Mouse (Mus musculus) heart, embryonic 13.5 days (tissue): ENCODE measurements around the gene Adarb2. TPM values are rescaled to one million over a fixed set of nuclear protein-coding genes. Genes with fewer than 3 reads are reported as not detected.

Source experiments
- ATAC-seq: fragments of 200-750 bp; cut with Nextera tagmentation; 2 replicates; pipeline ENCODE4 v1.8.0; 2017; ENCODE audit warnings: moderate TSS enrichment; ENCODE audit not compliant: insufficient number of reproducible peaks, low FRiP score, low TSS enrichment; ENCODE audit errors: extremely low read depth
- H3K27ac ChIP-seq: fragments of 300-500 bp; sonication (generic); replicated peaks from 2 replicates; pipeline ENCODE4 v1.5.1; 2015; ENCODE audit warnings: moderate library complexity, mild to moderate bottlenecking, inconsistent platforms
- H3K27me3 ChIP-seq: fragments of 300-500 bp; sonication (generic); replicated peaks from 2 replicates; pipeline ENCODE4 v1.6.1; 2015; ENCODE audit warnings: mild to moderate bottlenecking, inconsistent platforms
- H3K36me3 ChIP-seq: fragments of 300-500 bp; sonication (generic); 2 replicates; pipeline ENCODE4 v1.6.1; 2015; ENCODE audit warnings: mild to moderate bottlenecking, inconsistent platforms
- H3K4me1 ChIP-seq: fragments of 300-500 bp; sonication (generic); 2 replicates; pipeline ENCODE4 v1.6.1; 2015; ENCODE audit warnings: inconsistent platforms
- H3K4me2 ChIP-seq: fragments of 300-500 bp; sonication (generic); 2 replicates; pipeline ENCODE4 v1.6.1; 2015; ENCODE audit warnings: inconsistent platforms, mild to moderate bottlenecking, moderate library complexity
- H3K4me3 ChIP-seq: fragments of 300-500 bp; sonication (generic); 2 replicates; pipeline ENCODE4 v1.5.1; 2015; ENCODE audit warnings: moderate library complexity, mild to moderate bottlenecking, inconsistent platforms
- H3K9ac ChIP-seq: fragments of 300-500 bp; sonication (generic); 2 replicates; pipeline ENCODE4 v1.6.1; 2015; ENCODE audit warnings: inconsistent platforms, mild to moderate bottlenecking, moderate library complexity
- H3K9me3 ChIP-seq: fragments of 300-500 bp; sonication (generic); 2 replicates; pipeline ENCODE4 v1.6.1; 2016; ENCODE audit warnings: inconsistent platforms
- WGBS: fragments of 180-500 bp; shearing (Covaris S2); methylation state at CpG from one replicate; pipeline ENCODE4 v1.1.7; 2015; ENCODE audit warnings: mixed read lengths; 5-methylcytosine and 5-hydroxymethylcytosine counted together
- polyA plus RNA-seq: library from polyadenylated mRNA; unstranded; fragments of >200 nt; fragmentation: Nextera tagmentation; extraction: Ambion mirVana; gene quantifications from 2 replicates; pipeline ENCODE4 v1.2.1, GENCODE M21; 2015

The Adarb2 gene
- polyA plus RNA-seq, 1 experiment from 2014 or later: 0.27 TPM

DNA sequence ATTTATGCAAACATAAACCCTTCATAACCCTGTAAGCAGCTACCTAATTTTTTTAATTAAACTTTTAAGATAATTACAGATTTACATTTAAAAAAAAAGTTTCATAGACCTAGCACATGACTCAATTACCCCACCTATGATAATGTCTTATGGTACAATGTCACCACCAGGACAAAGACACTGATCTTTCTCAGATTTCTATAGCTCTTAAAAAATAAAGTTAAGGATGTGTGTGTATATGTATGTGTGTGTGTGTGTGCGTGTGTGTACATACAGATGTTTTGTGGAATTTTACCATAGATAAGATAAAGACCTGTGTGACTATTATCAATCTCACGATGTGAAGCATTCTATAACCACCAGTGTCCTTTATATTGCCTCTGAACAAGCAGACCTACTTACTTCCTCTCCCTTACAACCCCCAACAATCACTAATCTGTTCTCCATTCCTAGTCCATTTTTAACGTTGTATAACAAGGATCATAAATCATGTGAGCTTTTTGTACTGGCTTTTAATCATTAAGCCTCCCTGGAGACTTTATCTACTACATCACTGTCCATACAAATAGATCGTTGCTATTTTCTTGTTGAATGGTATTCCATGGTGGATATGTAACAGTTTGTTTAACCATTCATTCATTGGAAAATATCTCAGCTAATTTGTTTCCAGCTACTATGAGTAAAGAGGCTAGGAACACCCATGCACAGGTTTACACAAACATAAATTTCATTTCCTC lies 313.5 kb downstream of the Adarb2 start:
- H3K4me3 ChIP-seq: no peak overlapping the region
- no peaks in the 10 kb centered on the region for H3K36me3 ChIP-seq
- no peaks in the 10 kb centered on the region for H3K4me1 ChIP-seq
- H3K9ac ChIP-seq: no peak overlapping the region
- no peak overlapping the region for H3K27ac ChIP-seq
- H3K27me3 ChIP-seq: no peaks in the 10 kb centered on the region
- WGBS: 58% methylated on average over 4 of the region's 4 CpGs
- ATAC-seq: no peak
- H3K9me3 ChIP-seq: no peaks in the 10 kb centered on the region
- H3K4me2 ChIP-seq: no peak overlapping the region

DNA sequence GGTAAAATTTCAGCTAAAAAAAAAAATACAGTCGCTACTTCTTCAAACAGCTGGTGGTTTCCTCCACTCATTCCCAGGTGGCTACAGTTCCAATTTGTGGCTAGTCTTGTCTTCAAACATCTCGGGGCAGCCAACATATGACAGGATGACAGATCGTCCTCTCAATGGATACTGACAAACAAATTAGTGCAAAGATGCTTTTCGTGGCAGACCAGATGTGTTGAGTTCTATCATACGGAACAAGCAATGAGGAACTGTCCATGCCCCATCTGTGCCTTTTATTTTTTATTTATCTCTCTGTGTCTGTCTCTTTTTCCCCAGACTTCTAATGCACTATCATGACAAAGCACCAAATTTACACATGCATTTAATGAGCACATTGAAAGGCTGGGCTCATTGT lies 316.5 kb downstream of the Adarb2 start:
- H3K27ac ChIP-seq: no peak overlapping the region
- no peaks in the 10 kb centered on the region for H3K36me3 ChIP-seq
- no peaks in the 10 kb centered on the region for H3K9me3 ChIP-seq
- ATAC-seq: no peak
- 75% methylated on average over 5 of the region's 5 CpGs for WGBS
- H3K4me3 ChIP-seq: no peak overlapping the region
- no peaks in the 10 kb centered on the region for H3K4me1 ChIP-seq
- H3K27me3 ChIP-seq: no peaks in the 10 kb centered on the region
- no peak overlapping the region for H3K4me2 ChIP-seq
- no peak overlapping the region for H3K9ac ChIP-seq

DNA sequence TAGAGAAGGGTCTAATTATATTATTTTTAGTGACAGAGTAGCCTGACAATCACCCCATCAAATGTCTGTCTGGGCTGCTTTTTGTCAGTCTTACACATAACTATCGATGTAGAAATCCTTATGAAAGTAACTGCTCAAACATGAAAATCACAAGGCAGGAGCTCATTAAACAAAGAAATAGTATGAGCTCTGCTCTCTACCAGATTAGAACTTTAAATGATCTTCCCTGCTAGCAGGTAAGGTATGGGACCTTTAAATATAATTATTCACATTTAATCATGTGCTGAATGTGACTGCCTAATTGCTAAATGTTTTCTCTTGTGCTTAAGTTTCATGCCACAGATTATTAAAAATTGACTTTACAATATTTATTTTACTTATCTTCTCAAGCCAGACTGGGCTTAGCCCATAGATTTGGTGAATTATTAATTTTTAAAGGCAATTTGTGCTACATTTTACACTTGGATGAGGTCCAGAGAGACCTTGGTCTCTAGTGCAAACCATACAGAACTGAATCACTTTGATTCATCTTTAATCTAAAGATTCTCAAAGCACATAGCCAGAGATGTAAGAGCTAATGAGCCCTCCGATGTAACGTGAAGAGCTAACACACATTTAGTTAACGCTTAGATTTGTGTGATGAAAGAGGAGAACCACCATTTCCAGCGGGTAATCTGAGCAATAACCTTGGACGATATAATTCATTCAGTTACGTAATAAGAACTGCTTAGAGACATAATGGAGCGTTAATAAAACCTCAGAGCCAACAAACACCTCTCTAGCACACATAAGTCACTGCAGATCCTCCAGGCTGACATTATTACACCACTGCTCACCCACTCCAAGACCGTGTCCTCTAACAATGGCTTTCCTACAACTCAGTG lies 323.3 kb downstream of the Adarb2 start:
- H3K4me1 ChIP-seq: no peaks in the 10 kb centered on the region
- H3K9me3 ChIP-seq: no peaks in the 10 kb centered on the region
- H3K4me3 ChIP-seq: no peak overlapping the region
- 73% methylated on average over 9 of the region's 9 CpGs for WGBS
- H3K9ac ChIP-seq: no peak overlapping the region
- no peaks in the 10 kb centered on the region for H3K36me3 ChIP-seq
- ATAC-seq: no peak
- H3K27me3 ChIP-seq: no peaks in the 10 kb centered on the region
- H3K4me2 ChIP-seq: no peak overlapping the region
- no peak overlapping the region for H3K27ac ChIP-seq

GRCm38 (mm10) chr13:8534265-8535113 lies 331.8 kb downstream of the Adarb2 start:
- Histone ChIP-seq H3K27me3 (no peaks in the 10 kb centered on the region), H3K36me3 (no peaks in the 10 kb centered on the region), H3K9ac (no peak overlapping the region), H3K4me1 (no peaks in the 10 kb centered on the region), H3K4me3 (no peak overlapping the region), H3K9me3 (no peaks in the 10 kb centered on the region), H3K27ac (no peak overlapping the region), H3K4me2 (no peak overlapping the region)
- 60% methylated on average over 9 of the region's 9 CpGs for WGBS
- no peak for ATAC-seq

- Histone ChIP-seq H3K4me3 (no peak overlapping the region), H3K27me3 (no peaks in the 10 kb centered on the region), H3K4me2 (no peak overlapping the region), H3K9ac (no peak overlapping the region), H3K4me1 (no peaks in the 10 kb centered on the region), H3K9me3 (no peaks in the 10 kb centered on the region), H3K36me3 (no peaks in the 10 kb centered on the region), H3K27ac (no peak overlapping the region)
- WGBS: 72% methylated on average over 2 of the region's 2 CpGs
- ATAC-seq: no peak
These were observed 335.8 kb downstream of the Adarb2 start for GRCm38 (mm10) chr13:8538481-8538880.

GRCm38 (mm10) chr13:8538896-8539295 lies 336.2 kb downstream of the Adarb2 start:
- no peak overlapping the region for H3K4me2 ChIP-seq
- H3K27ac ChIP-seq: no peak overlapping the region
- H3K27me3 ChIP-seq: no peaks in the 10 kb centered on the region
- H3K9ac ChIP-seq: no peak overlapping the region
- H3K4me1 ChIP-seq: no peaks in the 10 kb centered on the region
- no peak for ATAC-seq
- WGBS: 81% methylated on average over 10 of the region's 10 CpGs
- no peak overlapping the region for H3K4me3 ChIP-seq
- no peaks in the 10 kb centered on the region for H3K9me3 ChIP-seq
- H3K36me3 ChIP-seq: no peaks in the 10 kb centered on the region

- 79% methylated on average over 2 of the region's 2 CpGs for WGBS
- H3K27me3 ChIP-seq: no peaks in the 10 kb centered on the region
- no peak overlapping the region for H3K9ac ChIP-seq
- no peaks in the 10 kb centered on the region for H3K4me1 ChIP-seq
- H3K9me3 ChIP-seq: no peaks in the 10 kb centered on the region
- no peaks in the 10 kb centered on the region for H3K36me3 ChIP-seq
- no peak overlapping the region for H3K4me2 ChIP-seq
- H3K4me3 ChIP-seq: no peak overlapping the region
- ATAC-seq: no peak
- H3K27ac ChIP-seq: no peak overlapping the region
These were observed 340.0 kb downstream of the Adarb2 start for GRCm38 (mm10) chr13:8542684-8543083.

DNA sequence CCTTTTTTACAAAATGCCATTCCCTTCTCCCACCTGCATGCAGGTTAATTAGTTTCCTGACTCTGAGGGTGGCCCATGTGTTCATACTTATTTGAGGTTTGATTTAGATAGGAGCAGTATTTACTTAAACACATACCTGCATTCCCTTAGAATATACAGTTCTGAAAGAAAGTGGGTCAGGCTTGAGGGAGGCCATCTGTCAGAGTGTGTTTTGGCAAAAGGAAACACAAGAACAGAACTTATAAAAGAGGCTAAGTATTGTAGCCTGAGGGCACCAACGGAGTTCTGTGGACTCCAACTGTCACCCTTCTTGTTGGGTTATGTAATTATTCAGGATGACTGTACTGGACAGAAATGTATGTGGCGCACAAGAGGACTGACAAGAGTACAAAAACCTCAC lies 349.6 kb downstream of the Adarb2 start:
- no peaks in the 10 kb centered on the region for H3K9me3 ChIP-seq
- no peak overlapping the region for H3K4me3 ChIP-seq
- ATAC-seq: no peak
- H3K27ac ChIP-seq: no peak overlapping the region
- no peak overlapping the region for H3K4me2 ChIP-seq
- no peaks in the 10 kb centered on the region for H3K27me3 ChIP-seq
- H3K9ac ChIP-seq: no peak overlapping the region
- H3K4me1 ChIP-seq: no peaks in the 10 kb centered on the region
- no peaks in the 10 kb centered on the region for H3K36me3 ChIP-seq
- 72% methylated on average over 2 of the region's 2 CpGs for WGBS

DNA sequence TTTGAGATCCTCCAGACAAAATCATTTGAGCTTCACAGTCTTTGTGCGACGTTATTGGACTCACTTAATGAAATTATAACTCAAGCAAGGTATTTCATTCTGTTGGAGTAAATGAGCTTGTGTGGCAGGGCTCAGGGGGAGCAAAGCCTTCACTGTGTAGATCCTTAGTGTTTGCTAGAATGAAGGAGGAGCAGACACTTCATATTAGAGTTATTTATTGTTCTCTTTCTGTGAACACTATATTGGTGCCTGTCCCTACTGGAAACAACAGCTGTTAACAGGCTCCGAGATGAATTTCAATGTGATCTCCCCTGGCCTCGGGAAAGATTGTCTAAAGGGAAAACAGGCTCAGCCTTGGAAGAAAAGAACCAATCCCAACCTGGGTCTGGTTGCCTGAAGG lies 355.1 kb downstream of the Adarb2 start:
- H3K36me3 ChIP-seq: no peaks in the 10 kb centered on the region
- no peaks in the 10 kb centered on the region for H3K4me1 ChIP-seq
- H3K4me3 ChIP-seq: no peak overlapping the region
- H3K9me3 ChIP-seq: no peaks in the 10 kb centered on the region
- no peak overlapping the region for H3K9ac ChIP-seq
- H3K27me3 ChIP-seq: no peaks in the 10 kb centered on the region
- 72% methylated on average over 4 of the region's 4 CpGs for WGBS
- ATAC-seq: no peak
- no peak overlapping the region for H3K27ac ChIP-seq
- H3K4me2 ChIP-seq: no peak overlapping the region

- no peaks in the 10 kb centered on the region for H3K4me1 ChIP-seq
- no peak for ATAC-seq
- H3K9me3 ChIP-seq: no peaks in the 10 kb centered on the region
- H3K27ac ChIP-seq: no peak overlapping the region
- H3K4me3 ChIP-seq: no peak overlapping the region
- no peak overlapping the region for H3K4me2 ChIP-seq
- no peak overlapping the region for H3K9ac ChIP-seq
- H3K36me3 ChIP-seq: no peaks in the 10 kb centered on the region
- no peaks in the 10 kb centered on the region for H3K27me3 ChIP-seq
These were observed 357.8 kb downstream of the Adarb2 start for GRCm38 (mm10) chr13:8560485-8560884.

DNA sequence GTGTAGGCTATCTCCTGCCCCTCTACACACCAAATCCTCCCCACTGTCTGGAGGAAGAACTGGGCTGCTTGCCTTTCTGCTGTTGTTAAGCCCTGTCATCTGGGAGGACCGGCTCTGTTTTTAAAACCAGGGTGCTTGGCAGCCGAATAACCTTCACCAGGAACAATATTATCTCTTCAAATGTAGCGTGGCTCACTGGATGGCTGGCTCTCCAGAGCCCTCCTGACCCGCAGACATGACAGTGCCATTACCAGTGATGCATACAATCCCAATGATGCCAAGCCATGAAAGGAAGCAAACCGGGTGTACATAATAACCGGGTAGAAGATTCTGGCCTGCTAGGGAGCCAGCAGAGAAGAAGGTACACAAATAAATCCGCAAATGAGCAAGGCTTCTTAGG lies 360.5 kb downstream of the Adarb2 start:
- ATAC-seq: no peak
- Histone ChIP-seq H3K36me3 (no peaks in the 10 kb centered on the region), H3K9ac (no peak overlapping the region), H3K27me3 (no peaks in the 10 kb centered on the region), H3K4me3 (no peak overlapping the region), H3K9me3 (no peaks in the 10 kb centered on the region), H3K4me1 (no peaks in the 10 kb centered on the region), H3K27ac (no peak overlapping the region), H3K4me2 (no peak overlapping the region)
- 72% methylated on average over 7 of the region's 7 CpGs for WGBS
